Mouse (Mus musculus): ENCODE data around the gene Itpa. TPM values are rescaled to one million over a fixed set of nuclear protein-coding genes. Genes with fewer than 3 reads are reported as not detected.

Itpa gene
- polyA plus RNA-seq, 1 experiment from 2014 or later, result 60.8 TPM

DNA sequence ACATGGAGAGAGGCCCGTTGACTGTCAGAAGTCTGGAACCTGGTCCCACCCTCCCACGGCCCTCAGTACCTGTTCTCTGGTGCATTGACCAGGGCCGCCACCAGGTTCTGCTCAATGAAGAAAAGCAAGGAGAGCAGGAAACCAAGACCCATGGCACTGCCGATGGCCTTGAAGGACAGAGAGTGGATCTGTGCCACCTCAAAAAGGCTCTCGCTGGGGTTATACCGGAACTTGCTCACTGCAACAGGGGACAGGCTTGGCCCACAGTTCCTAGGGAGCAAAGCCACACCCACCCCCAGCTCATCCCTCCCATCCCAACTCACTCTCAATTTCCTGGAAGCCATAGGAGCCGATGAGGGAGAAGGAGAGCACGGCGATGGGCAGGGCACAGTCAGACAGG, 18.0 kb downstream of the Itpa start:
- Histone ChIP-seq H3K9me3 (ENCODE audit: control insufficient read depth) (no peaks in the 10 kb centered on the region), H3K36me3 (ENCODE audit: control insufficient read depth, insufficient read depth) (peaks cover 26% of the 10 kb centered on the region; the same call in 1 of the 2 replicates), H3K4me3 (ENCODE audit: low read depth, low read length) (no peak overlapping the region), H3K4me2 (replicated peaks; ENCODE audit: low read depth) (no peak overlapping the region), H3K27me3 (replicated peaks; ENCODE audit: control insufficient read depth, insufficient read depth, low read length) (no peaks in the 10 kb centered on the region), H3K9ac (ENCODE audit: low read depth, low read length) (no peak overlapping the region), H3K4me1 (replicated peaks; ENCODE audit: control insufficient read depth, insufficient read depth, low read length) (no peaks in the 10 kb centered on the region), H3K27ac (ENCODE audit: low read depth, low read length) (no peak overlapping the region)
- no peak for TF ChIP-seq CTCF (IDR thresholded peaks at IDR 0.05; ENCODE audit: low read depth)
- WGBS, result 75% methylated on average over 9 of the region's 9 CpGs
- ATAC-seq, result no peak

DNA sequence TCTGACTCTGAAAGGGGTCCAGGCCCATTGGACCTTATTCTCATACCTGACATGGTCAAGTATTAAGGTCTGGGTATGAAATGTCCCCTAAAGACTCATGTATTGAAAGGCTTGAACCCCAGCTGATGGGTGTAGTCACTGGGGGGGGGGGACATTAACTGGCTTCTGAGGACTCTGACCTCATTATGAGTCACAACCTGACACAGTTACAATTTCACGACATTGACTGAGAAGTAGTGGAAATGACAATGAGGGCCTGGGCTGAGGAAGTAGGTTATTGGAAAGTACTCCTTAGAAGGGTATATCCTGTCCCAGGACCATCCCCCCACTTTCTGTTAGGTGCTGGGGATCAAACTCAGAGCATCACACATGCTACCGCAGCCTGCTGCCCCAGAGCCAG, 21.6 kb downstream of the Itpa start:
- no peaks in the 10 kb centered on the region for H3K27me3 ChIP-seq (replicated peaks; ENCODE audit: control insufficient read depth, insufficient read depth, low read length)
- H3K27ac ChIP-seq (ENCODE audit: low read depth, low read length), result no peak overlapping the region
- H3K4me1 ChIP-seq (replicated peaks; ENCODE audit: control insufficient read depth, insufficient read depth, low read length), result no peaks in the 10 kb centered on the region
- no peaks in the 10 kb centered on the region for H3K9me3 ChIP-seq (ENCODE audit: control insufficient read depth)
- WGBS, result 57% methylated on average over 2 of the region's 2 CpGs
- H3K36me3 ChIP-seq (ENCODE audit: control insufficient read depth, insufficient read depth), result peaks cover 4% of the 10 kb centered on the region; the same call in 1 of the 2 replicates
- H3K9ac ChIP-seq (ENCODE audit: low read depth, low read length), result no peak overlapping the region
- H3K4me3 ChIP-seq (ENCODE audit: low read depth, low read length), result no peak overlapping the region
- ATAC-seq, result no peak
- TF ChIP-seq CTCF (IDR thresholded peaks at IDR 0.05; ENCODE audit: low read depth), result no peak
- H3K4me2 ChIP-seq (replicated peaks; ENCODE audit: low read depth), result no peak overlapping the region

DNA sequence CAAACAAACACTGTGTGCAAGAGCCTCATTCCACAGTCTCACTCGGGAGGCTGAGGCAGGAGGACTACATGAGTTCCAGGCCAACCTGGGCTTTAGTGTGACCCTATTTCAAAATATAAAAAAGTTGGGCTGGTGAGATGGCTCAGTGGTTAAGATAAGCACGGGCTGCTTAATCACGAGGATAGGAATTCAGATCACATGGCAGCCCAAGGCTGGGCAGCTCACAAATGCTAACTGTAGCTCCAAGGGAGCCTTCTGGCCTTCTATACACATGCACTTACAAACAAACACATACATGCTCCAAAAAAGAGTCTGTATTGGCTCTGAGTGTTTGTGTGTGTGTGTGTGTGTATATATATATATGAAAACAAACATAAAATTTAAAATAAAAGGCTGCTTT, 26.2 kb downstream of the Itpa start:
- Histone ChIP-seq H3K27ac (ENCODE audit: low read depth, low read length) (no peak overlapping the region), H3K36me3 (ENCODE audit: control insufficient read depth, insufficient read depth) (no peaks in the 10 kb centered on the region), H3K4me3 (ENCODE audit: low read depth, low read length) (no peak overlapping the region), H3K4me2 (replicated peaks; ENCODE audit: low read depth) (no peak overlapping the region), H3K9me3 (ENCODE audit: control insufficient read depth) (no peaks in the 10 kb centered on the region), H3K9ac (ENCODE audit: low read depth, low read length) (no peak overlapping the region), H3K4me1 (replicated peaks; ENCODE audit: control insufficient read depth, insufficient read depth, low read length) (no peaks in the 10 kb centered on the region), H3K27me3 (replicated peaks; ENCODE audit: control insufficient read depth, insufficient read depth, low read length) (peaks cover 27% of the 10 kb centered on the region)
- WGBS, result 35% methylated on average over 3 of the region's 3 CpGs
- no peak for ATAC-seq
- TF ChIP-seq CTCF (IDR thresholded peaks at IDR 0.05; ENCODE audit: low read depth), result no peak

DNA sequence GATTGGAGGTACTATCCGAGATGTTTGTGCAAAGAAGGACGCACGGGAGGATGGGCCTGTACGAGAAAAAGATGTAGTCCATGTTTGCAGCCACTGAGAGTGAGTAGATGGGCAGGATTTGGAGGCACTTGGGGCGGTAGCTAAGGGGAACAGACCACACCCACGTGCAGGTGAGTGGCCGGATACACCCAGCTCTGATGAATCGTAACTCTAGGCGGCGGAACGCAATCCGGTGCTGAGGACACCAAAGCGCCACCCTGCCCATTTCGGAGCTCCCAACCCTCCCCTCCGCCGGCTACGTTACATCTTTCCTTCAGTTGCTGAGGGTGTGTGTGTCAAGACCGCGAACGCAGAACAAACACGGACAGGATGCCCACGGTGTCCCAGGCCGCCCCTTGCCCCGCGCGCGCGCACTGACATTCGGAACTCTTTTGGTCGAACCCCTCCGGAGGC, 29.3 kb downstream of the Itpa start:
- H3K9ac ChIP-seq (ENCODE audit: low read depth, low read length), result 0 out of 2 replicates have a peak overlapping the region, but pooled peaks have one; percentile 22
- 1% methylated on average over 31 of the region's 31 CpGs for WGBS

DNA sequence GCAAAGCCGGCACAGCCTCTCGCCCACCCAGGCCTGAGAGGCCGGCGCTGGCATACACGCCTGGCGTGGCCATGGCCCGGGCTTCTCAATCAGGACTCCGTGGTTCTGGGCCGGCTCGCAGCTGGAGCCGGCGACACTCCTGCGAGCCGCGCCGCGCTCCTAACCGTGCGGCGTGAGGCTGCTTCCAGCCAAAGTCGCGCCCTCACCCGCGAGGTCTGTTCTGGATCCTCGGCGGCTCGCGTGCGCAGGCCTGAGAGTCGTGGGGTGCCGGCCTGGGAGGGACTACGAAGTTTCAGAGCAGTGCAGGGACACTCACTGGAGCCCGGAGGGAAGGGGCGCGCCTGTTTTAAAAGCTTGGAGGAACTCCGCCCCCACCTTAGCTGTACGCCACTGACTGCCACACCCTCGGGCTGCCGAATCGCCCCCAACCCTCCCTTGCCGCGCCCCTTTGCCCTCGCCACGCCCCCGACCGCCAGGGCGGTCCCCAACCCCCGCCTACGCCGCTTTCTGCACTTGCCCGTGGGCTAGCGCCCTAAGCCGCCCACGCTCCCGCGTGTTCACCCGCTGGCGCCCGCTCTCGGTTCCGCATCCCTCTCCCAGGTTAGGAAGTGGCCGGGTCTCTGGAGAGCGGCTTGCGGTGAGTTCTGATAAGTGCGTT, 29.9 kb downstream of the Itpa start, which contains the start of gene Slc4a11:
Slc4a11 (minus strand) TSS at position 367 of the 658 bp plus-strand sequence.
- peak; percentile 44 for ATAC-seq
- Histone ChIP-seq H3K27ac (ENCODE audit: low read depth, low read length) (no peak within 1 kb of the TSS), H3K9me3 (ENCODE audit: control insufficient read depth) (no peaks in the 10 kb centered on the region), H3K4me2 (replicated peaks; ENCODE audit: low read depth) (peak within 1 kb of the TSS; percentile 99), H3K9ac (ENCODE audit: low read depth, low read length) (peak within 1 kb of the TSS; percentile 22; the same call in 1 of the 2 replicates), H3K27me3 (replicated peaks; ENCODE audit: control insufficient read depth, insufficient read depth, low read length) (peaks cover 29% of the 10 kb centered on the region), H3K4me1 (replicated peaks; ENCODE audit: control insufficient read depth, insufficient read depth, low read length) (no peaks in the 10 kb centered on the region), H3K36me3 (ENCODE audit: control insufficient read depth, insufficient read depth) (no peaks in the 10 kb centered on the region), H3K4me3 (ENCODE audit: low read depth, low read length) (peak within 1 kb of the TSS; percentile 59)
- TF ChIP-seq CTCF (IDR thresholded peaks at IDR 0.05; ENCODE audit: low read depth), result no peak
- under 1% methylated on average over 63 of the region's 65 CpGs for WGBS

More for the DNA sequence above, 29.3 kb downstream of the Itpa start:
- Histone ChIP-seq H3K27me3 (replicated peaks; ENCODE audit: control insufficient read depth, insufficient read depth, low read length) (peaks cover 29% of the 10 kb centered on the region), H3K4me1 (replicated peaks; ENCODE audit: control insufficient read depth, insufficient read depth, low read length) (no peaks in the 10 kb centered on the region), H3K36me3 (ENCODE audit: control insufficient read depth, insufficient read depth) (no peaks in the 10 kb centered on the region), H3K4me2 (replicated peaks; ENCODE audit: low read depth) (peak overlapping the region; percentile 99), H3K9me3 (ENCODE audit: control insufficient read depth) (no peaks in the 10 kb centered on the region), H3K4me3 (ENCODE audit: low read depth, low read length) (peak overlapping the region; percentile 59), H3K27ac (ENCODE audit: low read depth, low read length) (no peak overlapping the region)
- ATAC-seq, result no peak
- TF ChIP-seq CTCF (IDR thresholded peaks at IDR 0.05; ENCODE audit: low read depth), result no peak

DNA sequence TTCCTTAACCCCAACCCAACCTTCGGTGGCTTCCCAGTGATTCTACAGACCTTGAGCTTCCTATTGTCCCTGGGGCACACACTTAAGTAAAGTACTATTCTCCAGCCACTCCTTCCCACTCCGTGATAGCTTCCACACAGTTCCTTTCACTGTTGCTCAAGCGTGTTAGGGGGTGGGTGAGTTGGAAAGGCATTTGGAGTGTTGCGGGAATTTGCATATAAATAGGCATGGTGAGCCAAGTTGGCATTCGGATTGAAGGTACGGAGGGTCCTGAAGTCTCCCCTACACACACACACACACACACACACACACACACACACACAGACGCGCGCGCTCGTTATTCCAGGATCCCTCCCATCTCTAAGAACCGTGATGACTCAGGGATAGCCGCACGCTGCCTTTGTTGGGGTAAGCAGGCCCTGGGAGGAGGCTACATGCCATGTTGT, 30.4 kb downstream of the Itpa start:
- Histone ChIP-seq H3K9ac (ENCODE audit: low read depth, low read length) (peak overlapping the region; percentile 22; the same call in 1 of the 2 replicates), H3K27me3 (replicated peaks; ENCODE audit: control insufficient read depth, insufficient read depth, low read length) (peaks cover 29% of the 10 kb centered on the region), H3K9me3 (ENCODE audit: control insufficient read depth) (no peaks in the 10 kb centered on the region), H3K4me1 (replicated peaks; ENCODE audit: control insufficient read depth, insufficient read depth, low read length) (no peaks in the 10 kb centered on the region), H3K27ac (ENCODE audit: low read depth, low read length) (no peak overlapping the region), H3K36me3 (ENCODE audit: control insufficient read depth, insufficient read depth) (no peaks in the 10 kb centered on the region), H3K4me2 (replicated peaks; ENCODE audit: low read depth) (peak overlapping the region; percentile 99), H3K4me3 (ENCODE audit: low read depth, low read length) (peak overlapping the region; percentile 59)
- WGBS, result 6% methylated on average over 14 of the region's 14 CpGs
- 0 out of 2 replicates have a peak, but pooled peaks have one; percentile 6 for ATAC-seq
- no peak for TF ChIP-seq CTCF (IDR thresholded peaks at IDR 0.05; ENCODE audit: low read depth)
